Mouse (Mus musculus) thymus, postnatal 4 days (tissue): ENCODE data around the gene Denr.

Experiments
- DNase-seq: peaks from one replicate; pipeline ENCODE4 v3.0.0; 2021

The Denr gene

DNA sequence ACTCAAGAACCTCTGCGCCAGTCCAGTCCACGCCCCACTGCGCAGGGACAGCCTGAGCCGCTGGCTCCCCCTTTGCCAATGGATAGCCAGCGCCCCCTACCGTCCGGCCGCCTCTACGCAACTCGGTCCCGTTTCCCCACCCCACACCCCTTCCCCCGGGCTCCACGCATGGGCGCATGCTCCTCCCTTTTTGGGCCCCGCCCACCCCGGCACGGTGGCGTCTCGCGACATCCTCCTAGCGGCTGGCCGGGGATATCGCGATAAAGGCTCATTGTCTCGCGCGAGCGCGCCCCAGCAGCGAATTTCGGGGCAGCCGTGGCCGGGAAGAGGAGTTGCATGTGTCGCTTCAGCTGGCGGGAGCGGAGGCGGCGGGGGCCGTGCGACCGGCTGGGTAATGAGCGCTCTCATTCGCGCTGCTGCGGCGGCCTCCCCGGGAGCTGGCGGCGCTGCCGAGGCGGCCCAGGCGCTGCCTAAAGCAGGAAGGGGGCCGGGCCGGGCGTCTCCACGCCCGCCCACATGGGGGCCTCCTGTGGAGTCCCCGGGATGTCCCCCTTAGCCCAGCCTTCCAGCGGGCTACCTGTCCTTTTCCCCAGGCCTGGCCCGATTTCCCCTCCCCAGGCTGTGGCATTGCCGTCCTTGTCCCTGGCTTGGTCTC lies at the start of gene Denr:
Gene Denr (plus strand): TSS at position 200 of the 655 bp plus-strand sequence.
- DNase-seq: peak; percentile 100

DNA sequence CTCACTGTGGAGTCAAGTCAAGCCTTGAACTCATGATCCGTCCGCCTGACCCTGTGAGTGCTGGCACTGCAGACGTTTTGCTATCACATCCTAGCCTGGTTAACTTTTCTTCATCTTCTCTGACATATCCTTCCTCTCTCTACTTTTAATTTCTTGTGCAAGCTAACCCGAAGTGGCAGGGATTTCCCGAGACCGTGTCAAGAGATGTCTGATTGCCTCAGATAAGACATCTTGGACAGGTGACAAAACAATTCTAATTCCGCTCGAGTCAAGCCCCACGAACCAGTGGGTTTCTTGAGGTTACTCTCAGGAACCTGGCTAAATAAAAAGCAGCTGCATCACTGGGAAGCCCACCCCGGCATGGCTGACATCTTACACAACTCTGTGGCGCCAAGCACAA lies 48.2 kb upstream of the Denr start:
- DNase-seq: no peak

GRCm38 (mm10) chr5:123862374-123863350 lies 44.3 kb upstream of the Denr start:
- no peak for DNase-seq

DNA sequence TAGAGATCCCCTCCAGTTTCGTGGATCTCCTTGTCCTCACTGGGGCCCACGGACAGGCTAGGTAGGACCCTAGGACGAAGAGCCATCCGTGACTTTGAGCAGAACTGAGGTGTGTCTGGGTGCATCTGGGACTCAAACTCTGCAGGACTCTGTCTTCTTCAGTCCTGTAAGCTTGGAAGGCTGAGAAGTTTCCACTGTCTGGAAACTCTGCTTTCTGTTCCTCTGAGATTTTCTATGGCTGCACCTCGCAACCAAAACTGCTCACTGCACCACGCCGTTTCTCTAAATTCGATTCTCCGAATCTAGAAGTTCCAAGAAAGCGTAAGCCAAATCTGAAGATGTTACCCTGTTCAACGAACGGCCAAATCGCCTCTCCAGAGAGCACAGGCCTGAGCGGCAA lies 43.0 kb upstream of the Denr start:
- DNase-seq: no peak

DNA sequence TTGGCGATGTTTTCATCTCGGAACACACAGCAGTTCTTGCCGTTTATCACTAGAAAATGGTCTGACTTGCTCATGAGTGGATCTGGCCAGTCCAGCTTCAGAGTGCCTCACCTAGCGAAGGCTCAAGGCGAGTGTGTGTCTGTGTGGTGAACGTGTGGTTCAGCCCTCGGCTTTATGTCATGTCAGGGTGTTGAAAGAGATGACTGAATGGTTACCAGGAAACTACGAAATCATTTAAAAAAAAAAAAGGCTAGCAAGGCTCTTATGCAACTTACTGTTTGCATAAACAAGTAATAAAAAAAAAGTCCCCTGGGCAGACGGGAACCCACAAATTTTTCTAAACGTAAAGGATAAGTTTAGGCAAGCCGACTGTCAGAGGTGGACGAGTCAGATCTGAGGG lies 41.6 kb upstream of the Denr start, which contains the start of gene Hcar2:
Gene Hcar2 (minus strand): TSS at position 135 of the 400 bp plus-strand sequence.
- no peak for DNase-seq

GRCm38 (mm10) chr5:123866457-123866856 lies 40.5 kb upstream of the Denr start:
- no peak for DNase-seq

- DNase-seq: no peak
Observed at GRCm38 (mm10) chr5:123869615-123870014, 37.4 kb upstream of the Denr start.

DNA sequence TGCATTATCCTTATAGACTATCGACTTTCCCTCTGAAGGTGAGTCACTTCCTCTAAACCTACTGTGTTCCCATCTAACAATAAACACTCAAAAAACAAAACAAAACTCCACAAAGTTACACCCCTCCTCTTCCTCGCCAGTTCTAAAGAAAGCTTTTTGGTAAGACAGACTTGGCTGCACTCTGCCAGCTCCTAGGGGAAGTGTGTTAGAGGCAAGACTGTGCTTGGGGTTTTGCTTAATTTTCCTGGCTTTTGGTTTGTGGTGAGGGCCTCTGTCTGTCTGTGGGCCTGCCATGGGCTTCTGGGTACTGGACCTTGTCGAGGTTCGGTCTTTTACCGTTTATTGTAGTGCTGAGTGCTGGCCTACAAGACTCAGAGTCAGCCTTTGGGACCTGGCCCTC lies 32.8 kb upstream of the Denr start:
- DNase-seq: no peak

GRCm38 (mm10) chr5:123878056-123878455 lies 28.9 kb upstream of the Denr start:
- DNase-seq: no peak

- no peak for DNase-seq
Observed at GRCm38 (mm10) chr5:123879928-123880327, 27.0 kb upstream of the Denr start, which contains the start of gene Hcar1. Gene Hcar1, minus strand, starts transcription at chr5:123880020.

- DNase-seq: no peak
Observed at GRCm38 (mm10) chr5:123880778-123881177, 26.2 kb upstream of the Denr start.

- DNase-seq: no peak
Observed at GRCm38 (mm10) chr5:123883891-123884290, 23.1 kb upstream of the Denr start.

DNA sequence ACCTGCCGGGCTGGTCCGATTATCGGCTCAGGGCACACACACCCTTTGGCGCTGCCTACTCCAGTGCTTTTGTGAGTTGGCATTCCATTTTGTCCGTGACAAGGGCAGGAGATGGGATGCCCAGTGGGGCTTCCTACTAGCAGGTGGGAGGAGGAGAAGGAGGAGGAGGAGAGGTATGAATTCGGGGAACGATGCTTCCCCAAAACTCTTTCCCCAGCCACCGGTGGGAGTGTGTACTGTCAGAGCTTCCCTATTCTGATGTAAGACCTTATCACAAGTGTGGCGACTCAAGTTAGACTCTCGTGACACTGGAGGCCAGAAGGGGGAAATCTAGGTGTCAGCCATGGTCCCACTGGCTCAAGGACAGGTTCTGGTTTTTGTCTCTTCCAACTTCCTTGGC lies 22.6 kb upstream of the Denr start:
- DNase-seq: no peak

DNA sequence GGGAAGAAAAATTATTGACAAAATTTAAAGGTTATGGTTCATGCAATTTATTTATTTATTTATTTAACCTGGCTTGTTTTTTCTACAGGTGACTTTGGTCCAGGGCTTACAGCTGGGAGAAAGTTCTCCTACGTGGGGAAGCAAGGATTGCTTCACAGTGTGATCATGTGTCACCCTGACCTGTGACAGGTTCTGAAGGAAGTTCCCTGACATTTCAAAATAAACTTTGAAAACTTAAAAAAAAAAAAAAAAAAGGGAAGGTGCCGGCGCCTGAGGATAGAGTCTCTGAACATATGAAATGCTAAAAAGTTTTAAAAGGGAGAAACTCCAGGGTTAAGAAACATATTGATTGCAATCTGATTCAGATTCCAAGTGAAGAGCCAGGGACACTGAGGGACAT lies 20.6 kb upstream of the Denr start:
- no peak for DNase-seq

- DNase-seq: no peak
Observed at GRCm38 (mm10) chr5:123890312-123890711, 16.7 kb upstream of the Denr start.

GRCm38 (mm10) chr5:123890987-123891386 lies 16.0 kb upstream of the Denr start:
- DNase-seq: no peak

GRCm38 (mm10) chr5:123891669-123892068 lies 15.3 kb upstream of the Denr start:
- peak; percentile 78 for DNase-seq

GRCm38 (mm10) chr5:123893520-123893919 lies 13.5 kb upstream of the Denr start:
- DNase-seq: no peak

- DNase-seq: no peak
Observed at GRCm38 (mm10) chr5:123896395-123896794, 10.6 kb upstream of the Denr start.

- DNase-seq: no peak
Observed at GRCm38 (mm10) chr5:123897352-123897751, 9.6 kb upstream of the Denr start.

GRCm38 (mm10) chr5:123904059-123904672 lies 2.8 kb upstream of the Denr start:
- DNase-seq: peak; percentile 23

- DNase-seq: no peak
Observed at GRCm38 (mm10) chr5:123906146-123906975, 614 bp upstream of the Denr start.

DNA sequence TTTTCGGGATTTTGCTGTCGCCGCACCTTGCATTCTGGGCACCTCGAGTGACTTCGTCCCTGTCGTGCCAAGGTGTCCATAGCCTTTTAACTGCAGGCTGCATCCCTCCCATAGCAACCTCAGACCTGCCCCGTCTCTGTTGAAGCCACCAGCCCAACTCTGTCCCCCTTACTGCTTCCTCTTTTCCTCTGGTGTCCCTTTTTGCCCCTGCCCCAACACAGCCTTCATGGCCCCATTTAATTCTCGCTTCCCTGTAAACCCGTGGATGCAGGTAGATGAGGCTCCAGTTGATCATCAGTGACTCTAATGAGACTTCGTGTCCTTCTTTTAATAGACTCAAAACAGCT lies 629 bp downstream of the Denr start:
- no peak for DNase-seq
